Mouse (Mus musculus) urinary bladder, adult 2 months (tissue): ENCODE data around the gene Eef2k. TPM values are rescaled to one million over a fixed set of nuclear protein-coding genes. Genes with fewer than 3 reads are reported as not detected.
A peak's percentile ranks its signal among the peaks of the same experiment; 100 is the strongest.
"Not testable (repeated sequence)": the region's sequence is repeated elsewhere in the genome, so short reads cannot be mapped to it uniquely, and the experiment has no call there.

ENCODE experiments used
- DNase-seq: peaks from one replicate; pipeline ENCODE4 v3.0.0; 2022; ENCODE audit warnings: low spot score
- polyA plus RNA-seq: library from polyadenylated mRNA; depleted of rRNA; stranded (reverse); fragments of >200 nt; gene quantifications from 2 replicates; pipeline ENCODE4 v1.2.3, GENCODE M21; 2012

The Eef2k gene
- polyA plus RNA-seq, 1 experiment: 94.4 TPM

GRCm38 (mm10) chr7:120880770-120881169 is 38.1 kb downstream of the Eef2k start:
- DNase-seq: no peak

GRCm38 (mm10) chr7:120881451-120881850 is 38.8 kb downstream of the Eef2k start:
- no peak for DNase-seq

GRCm38 (mm10) chr7:120882674-120883073 is 40.0 kb downstream of the Eef2k start:
- DNase-seq: no peak

GRCm38 (mm10) chr7:120883523-120884290 is 41.1 kb downstream of the Eef2k start:
- DNase-seq: no peak

GRCm38 (mm10) chr7:120884746-120885145 is 42.1 kb downstream of the Eef2k start:
- DNase-seq: no peak

GRCm38 (mm10) chr7:120893123-120893522 is 50.5 kb downstream of the Eef2k start:
- no peak for DNase-seq

- DNase-seq: no peak
These were observed 54.4 kb downstream of the Eef2k start for GRCm38 (mm10) chr7:120897054-120897453.

- no peak for DNase-seq
These were observed 55.2 kb downstream of the Eef2k start for GRCm38 (mm10) chr7:120897711-120898335.

GRCm38 (mm10) chr7:120900191-120900590 is 57.6 kb downstream of the Eef2k start:
- no peak for DNase-seq

GRCm38 (mm10) chr7:120901701-120902100 is 59.1 kb downstream of the Eef2k start:
- no peak for DNase-seq

GRCm38 (mm10) chr7:120902931-120903330 is 60.3 kb downstream of the Eef2k start:
- DNase-seq: no peak

GRCm38 (mm10) chr7:120910172-120910571 is 67.5 kb downstream of the Eef2k start:
- DNase-seq: not testable (repeated sequence)

- not testable (repeated sequence) for DNase-seq
These were observed 68.6 kb downstream of the Eef2k start for GRCm38 (mm10) chr7:120911268-120911667.

GRCm38 (mm10) chr7:120913332-120913731 is 70.7 kb downstream of the Eef2k start:
- no peak for DNase-seq

- DNase-seq: no peak
These were observed 73.7 kb downstream of the Eef2k start for GRCm38 (mm10) chr7:120916262-120916875.

GRCm38 (mm10) chr7:120917279-120917591 is 74.6 kb downstream of the Eef2k start:
- no peak for DNase-seq

GRCm38 (mm10) chr7:120917592-120918461 is 75.2 kb downstream of the Eef2k start, which contains the start of gene Polr3e:
Polr3e (plus strand) TSS chr7:120917744.
- DNase-seq: peak; percentile 98

GRCm38 (mm10) chr7:120918526-120918962 is 75.9 kb downstream of the Eef2k start:
- DNase-seq: no peak

- no peak for DNase-seq
These were observed 90.5 kb downstream of the Eef2k start for GRCm38 (mm10) chr7:120933110-120933509.

- no peak for DNase-seq
These were observed 91.1 kb downstream of the Eef2k start for GRCm38 (mm10) chr7:120933680-120934195.

- DNase-seq: no peak
These were observed 92.1 kb downstream of the Eef2k start for GRCm38 (mm10) chr7:120934716-120935115.

GRCm38 (mm10) chr7:120936522-120936921 is 93.9 kb downstream of the Eef2k start:
- no peak for DNase-seq
